Mouse (Mus musculus) forebrain, embryonic 14.5 days (tissue): ENCODE measurements around the gene Vsig10l. TPM values are rescaled to one million over a fixed set of nuclear protein-coding genes. Genes with fewer than 3 reads are reported as not detected.
A peak's percentile ranks its signal among the peaks of the same experiment; 100 is the strongest.

Experiments
- ATAC-seq: fragments of 200-750 bp; cut with Nextera tagmentation; 2 replicates; pipeline ENCODE4 v1.8.0; 2017; ENCODE audit warnings: mild to moderate bottlenecking, moderate library complexity
- DNase-seq: peaks from one replicate; pipeline ENCODE4 v3.0.0-alpha.2; 2015; ENCODE audit warnings: low spot score
- H3K27ac ChIP-seq: fragments of 300-500 bp; sonication (generic); 2 replicates; pipeline ENCODE4 v1.5.1; 2014; ENCODE audit warnings: low read depth, mild to moderate bottlenecking, control low read depth, low read length, moderate library complexity
- H3K27me3 ChIP-seq: fragments of 300-500 bp; sonication (generic); replicated peaks from 2 replicates; pipeline ENCODE4 v1.6.1; 2014; ENCODE audit warnings: low read length, control low read depth, mixed read lengths; ENCODE audit not compliant: control insufficient read depth, insufficient read depth
- H3K36me3 ChIP-seq: fragments of 300-500 bp; sonication (generic); 2 replicates; pipeline ENCODE4 v1.6.1; 2014; ENCODE audit warnings: low read length, control low read depth; ENCODE audit not compliant: control insufficient read depth, insufficient read depth
- H3K4me1 ChIP-seq: fragments of 300-500 bp; sonication (generic); 2 replicates; pipeline ENCODE4 v1.6.1; 2014; ENCODE audit warnings: antibody characterized with exemption, low read length, control low read depth; ENCODE audit not compliant: control insufficient read depth, insufficient read depth
- H3K4me2 ChIP-seq: fragments of 300-500 bp; sonication (generic); 2 replicates; pipeline ENCODE4 v1.6.1; 2014; ENCODE audit warnings: mild to moderate bottlenecking, control low read depth, low read length
- H3K4me3 ChIP-seq: fragments of 300-500 bp; sonication (generic); 2 replicates; pipeline ENCODE4 v1.5.1; 2014; ENCODE audit warnings: low read depth, low read length, control low read depth
- H3K9ac ChIP-seq: fragments of 300-500 bp; sonication (generic); 2 replicates; pipeline ENCODE4 v1.6.1; 2014; ENCODE audit warnings: mild to moderate bottlenecking, low read length, control low read depth, moderate library complexity
- H3K9me3 ChIP-seq: fragments of 300-500 bp; sonication (generic); replicated peaks from 2 replicates; pipeline ENCODE4 v1.6.1; 2016; ENCODE audit warnings: low read length, control low read depth, mixed read lengths; ENCODE audit not compliant: control insufficient read depth
- WGBS: fragments of 180-500 bp; shearing (Covaris S2); extraction: QIAGEN DNeasy Blood & Tissue Kit; methylation state at CpG from one replicate; pipeline ENCODE4 v1.1.7; 2014; 5-methylcytosine and 5-hydroxymethylcytosine counted together
- polyA plus RNA-seq: library from polyadenylated mRNA; unstranded; fragments of >200 nt; fragmentation: Nextera tagmentation; extraction: Ambion mirVana; gene quantifications from 2 replicates; pipeline ENCODE4 v1.2.1, GENCODE M21; 2014

Vsig10l gene
- polyA plus RNA-seq, 1 experiment from 2014 or later = 3.2 TPM

GRCm38 (mm10) chr7:43436341-43437255 lies 26.4 kb upstream of the Vsig10l start, which contains the start of gene Nkg7:
Gene Nkg7 (plus strand): TSS chr7:43437073.
- Histone ChIP-seq H3K4me2 (no peak within 1 kb of the TSS), H3K36me3 (no peaks in the 10 kb centered on the region), H3K4me3 (no peak within 1 kb of the TSS), H3K9me3 (no peaks in the 10 kb centered on the region), H3K27ac (no peak within 1 kb of the TSS), H3K27me3 (no peaks in the 10 kb centered on the region), H3K9ac (no peak within 1 kb of the TSS), H3K4me1 (no peaks in the 10 kb centered on the region)
- 77% methylated on average over 10 of the region's 10 CpGs for WGBS
- no peak for DNase-seq
- no peak for ATAC-seq

GRCm38 (mm10) chr7:43438611-43439010 lies 24.3 kb upstream of the Vsig10l start:
- no peaks in the 10 kb centered on the region for H3K36me3 ChIP-seq
- no peak overlapping the region for H3K27ac ChIP-seq
- H3K4me1 ChIP-seq = peaks cover 2% of the 10 kb centered on the region; the same call in 1 of the 2 replicates
- no peak overlapping the region for H3K4me2 ChIP-seq
- H3K9ac ChIP-seq = no peak overlapping the region
- no peaks in the 10 kb centered on the region for H3K27me3 ChIP-seq
- WGBS = 85% methylated on average over 4 of the region's 4 CpGs
- H3K4me3 ChIP-seq = no peak overlapping the region
- H3K9me3 ChIP-seq = no peaks in the 10 kb centered on the region
- no peak for ATAC-seq
- DNase-seq = no peak

- Histone ChIP-seq H3K27ac (no peak within 1 kb of the TSS), H3K9me3 (no peaks in the 10 kb centered on the region), H3K36me3 (no peaks in the 10 kb centered on the region), H3K4me3 (no peak within 1 kb of the TSS), H3K9ac (no peak within 1 kb of the TSS), H3K4me1 (peaks cover 11% of the 10 kb centered on the region; the same call in 1 of the 2 replicates), H3K4me2 (no peak within 1 kb of the TSS), H3K27me3 (no peaks in the 10 kb centered on the region)
- 88% methylated on average over 6 of the region's 6 CpGs for WGBS
- DNase-seq (no peak), ATAC-seq (no peak)
Observed at GRCm38 (mm10) chr7:43440482-43440881, 22.5 kb upstream of the Vsig10l start, which contains the start of gene Cldnd2. Gene Cldnd2 (plus strand): TSS chr7:43440782.

GRCm38 (mm10) chr7:43441071-43441470 lies 21.9 kb upstream of the Vsig10l start:
- WGBS = 94% methylated on average over 3 of the region's 3 CpGs
- no peak for DNase-seq
- ATAC-seq = no peak

GRCm38 (mm10) chr7:43442684-43443083 lies 20.3 kb upstream of the Vsig10l start:
- Histone ChIP-seq H3K4me1 (peaks cover 11% of the 10 kb centered on the region; the same call in 1 of the 2 replicates), H3K9ac (peak overlapping the region; percentile 72), H3K27me3 (no peaks in the 10 kb centered on the region), H3K36me3 (no peaks in the 10 kb centered on the region), H3K27ac (peak overlapping the region; percentile 82), H3K9me3 (no peaks in the 10 kb centered on the region), H3K4me2 (peak overlapping the region; percentile 83), H3K4me3 (peak overlapping the region; percentile 58)
- DNase-seq (no peak), ATAC-seq (no peak)
- 13% methylated on average over 9 of the region's 9 CpGs for WGBS

More at GRCm38 (mm10) chr7:43441071-43441470, 21.9 kb upstream of the Vsig10l start:
- Histone ChIP-seq H3K4me3 (no peak overlapping the region), H3K9ac (no peak overlapping the region), H3K36me3 (no peaks in the 10 kb centered on the region), H3K27me3 (no peaks in the 10 kb centered on the region), H3K4me2 (no peak overlapping the region), H3K4me1 (peaks cover 11% of the 10 kb centered on the region; the same call in 1 of the 2 replicates), H3K9me3 (no peaks in the 10 kb centered on the region), H3K27ac (no peak overlapping the region)

- Histone ChIP-seq H3K4me3 (peak overlapping the region; percentile 58), H3K36me3 (no peaks in the 10 kb centered on the region), H3K27ac (peak overlapping the region; percentile 82), H3K9me3 (no peaks in the 10 kb centered on the region), H3K4me2 (peak overlapping the region; percentile 83), H3K27me3 (no peaks in the 10 kb centered on the region), H3K4me1 (peaks cover 11% of the 10 kb centered on the region; the same call in 1 of the 2 replicates), H3K9ac (peak overlapping the region; percentile 72)
- ATAC-seq (peak; percentile 85), DNase-seq (peak; percentile 63)
- WGBS = under 1% methylated on average over 36 of the region's 36 CpGs
Observed at GRCm38 (mm10) chr7:43443126-43443916, 19.6 kb upstream of the Vsig10l start.

GRCm38 (mm10) chr7:43443917-43444293 lies 19.0 kb upstream of the Vsig10l start, which contains the start of the genes Etfb and Gm45233:
Gene Etfb (plus strand): TSS chr7:43444083.
Gene Gm45233 (plus strand): TSS chr7:43444128.
- H3K4me1 ChIP-seq = peaks cover 11% of the 10 kb centered on the region; the same call in 1 of the 2 replicates
- peak within 1 kb of the TSS; percentile 58 for H3K4me3 ChIP-seq
- DNase-seq (peak; percentile 97), ATAC-seq (peak; percentile 98)
- under 1% methylated on average over 27 of the region's 27 CpGs for WGBS
- no peaks in the 10 kb centered on the region for H3K36me3 ChIP-seq
- peak within 1 kb of the TSS; percentile 72 for H3K9ac ChIP-seq
- no peaks in the 10 kb centered on the region for H3K27me3 ChIP-seq
- peak within 1 kb of the TSS; percentile 82 for H3K27ac ChIP-seq
- H3K9me3 ChIP-seq = no peaks in the 10 kb centered on the region
- H3K4me2 ChIP-seq = peak within 1 kb of the TSS; percentile 83

- Histone ChIP-seq H3K27ac (no peak overlapping the region), H3K27me3 (no peaks in the 10 kb centered on the region), H3K4me2 (no peak overlapping the region), H3K9ac (no peak overlapping the region), H3K4me1 (peaks cover 9% of the 10 kb centered on the region; the same call in 1 of the 2 replicates), H3K36me3 (0 out of 2 replicates have a peak, but pooled peaks cover 5% of the 10 kb centered on the region), H3K4me3 (no peak overlapping the region), H3K9me3 (no peaks in the 10 kb centered on the region)
- no peak for DNase-seq
- 73% methylated on average over 4 of the region's 4 CpGs for WGBS
- no peak for ATAC-seq
Observed at GRCm38 (mm10) chr7:43447801-43448200, 15.2 kb upstream of the Vsig10l start.
